Mouse (Mus musculus) MEL (cell line): ENCODE measurements around the gene Golga4. TPM values are rescaled to one million over a fixed set of nuclear protein-coding genes. Genes with fewer than 3 reads are reported as not detected.
A peak's percentile ranks its signal among the peaks of the same experiment; 100 is the strongest.

Experiments
- DNase-seq: peaks from one replicate; pipeline ENCODE4 v3.0.0; 2011; ENCODE audit warnings: low read depth, low spot score
- H3K27ac ChIP-seq: 2 replicates; pipeline ENCODE4 v1.5.1; 2012; ENCODE audit warnings: low read depth, mild to moderate bottlenecking, control low read depth, low read length, moderate library complexity; ENCODE audit not compliant: control insufficient read depth
- H3K27me3 ChIP-seq, 2 experiments: fragments of 150-350 bp in 1 of 2; sonication (generic) in 1 of 2; 2 replicates each; pipeline ENCODE4 v1.6.1; 2012; ENCODE audit warnings: low read length in 2 of 2, mild to moderate bottlenecking in 2 of 2, improper control_type of control experiment in 1 of 2, moderate library complexity in 1 of 2; ENCODE audit not compliant: insufficient read depth in 2 of 2, control insufficient read depth in 1 of 2
- H3K36me3 ChIP-seq, 2 experiments: 2 replicates each; pipeline ENCODE4 v1.6.1; 2012 to 2014; ENCODE audit warnings: low read length in 2 of 2, improper control_type of control experiment in 1 of 2, inconsistent platforms in 1 of 2, mild to moderate bottlenecking in 1 of 2; ENCODE audit not compliant: insufficient read depth in 2 of 2, control insufficient read depth in 1 of 2
- H3K4me1 ChIP-seq, 2 experiments: fragments of 150-350 bp in 1 of 2; sonication (generic) in 1 of 2; 2 replicates each; pipeline ENCODE4 v1.6.1; 2012; ENCODE audit warnings: low read length in 2 of 2, improper control_type of control experiment in 1 of 2, mild to moderate bottlenecking in 1 of 2; ENCODE audit not compliant: insufficient read depth in 2 of 2, control insufficient read depth in 1 of 2
- H3K4me3 ChIP-seq, 2 experiments: fragments of 150-350 bp in 1 of 2; sonication (generic) in 1 of 2; 2 replicates each; pipeline ENCODE4 v1.5.1; 2012; ENCODE audit warnings: low read depth in 2 of 2, low read length in 2 of 2, mild to moderate bottlenecking in 2 of 2, moderate library complexity in 2 of 2, control low read depth in 1 of 2, improper control_type of control experiment in 1 of 2; ENCODE audit not compliant: control insufficient read depth in 1 of 2, insufficient read depth in 1 of 2
- H3K79me2 ChIP-seq: 2 replicates; pipeline ENCODE4 v1.6.1; 2012; ENCODE audit warnings: mild to moderate bottlenecking, low read length, moderate library complexity; ENCODE audit not compliant: control insufficient read depth, poor library complexity, insufficient read depth
- H3K9ac ChIP-seq: 2 replicates; pipeline ENCODE4 v1.6.1; 2012; ENCODE audit warnings: low read depth, mild to moderate bottlenecking, control low read depth, low read length, moderate library complexity; ENCODE audit not compliant: control insufficient read depth, poor library complexity, severe bottlenecking
- H3K9me3 ChIP-seq: fragments of 150-350 bp; sonication (generic); replicated peaks from 2 replicates; pipeline ENCODE4 v1.6.1; 2012; ENCODE audit warnings: mild to moderate bottlenecking, low read length, improper control_type of control experiment, moderate library complexity; ENCODE audit not compliant: insufficient read depth
- BHLHE40 ChIP-seq: IDR thresholded peaks from 2 replicates; pipeline ENCODE4 v1.6.1; 2012; ENCODE audit warnings: low read depth, mild to moderate bottlenecking, inconsistent platforms, low read length, improper control_type of control experiment, borderline replicate concordance
- CHD1 ChIP-seq: IDR thresholded peaks from 2 replicates; pipeline ENCODE4 v1.6.1; 2012; ENCODE audit warnings: low read depth, mild to moderate bottlenecking, inconsistent platforms, low read length, improper control_type of control experiment
- CHD2 ChIP-seq: IDR thresholded peaks from 2 replicates; pipeline ENCODE4 v1.6.1; 2011; ENCODE audit warnings: low read length, improper control_type of control experiment
- CTCF ChIP-seq, 3 experiments: IDR thresholded peaks in 2 of 3; conservative IDR thresholded peaks in 1 of 3; 2 replicates each; pipeline ENCODE4 v1.5.1; 2011 to 2012; ENCODE audit warnings: low read length in 3 of 3, low read depth in 2 of 3, mild to moderate bottlenecking in 2 of 3, improper control_type of control experiment in 1 of 3, inconsistent platforms in 1 of 3, mixed read lengths in 1 of 3, moderate library complexity in 1 of 3; ENCODE audit not compliant: control insufficient read depth in 1 of 3, insufficient read depth in 1 of 3, poor library complexity in 1 of 3, severe bottlenecking in 1 of 3
- ELF1 ChIP-seq: IDR thresholded peaks from 2 replicates; pipeline ENCODE4 v1.6.1; 2014; ENCODE audit warnings: low read depth, mild to moderate bottlenecking, inconsistent platforms, low read length, improper control_type of control experiment, moderate library complexity
- KAT2A ChIP-seq: conservative IDR thresholded peaks from 2 replicates; pipeline ENCODE4 v1.6.1; 2012; ENCODE audit warnings: low read depth, low read length, improper control_type of control experiment, inconsistent platforms
- MAX ChIP-seq: IDR thresholded peaks from 2 replicates; pipeline ENCODE4 v1.6.1; 2011; ENCODE audit warnings: low read length, improper control_type of control experiment
- MAZ ChIP-seq: IDR thresholded peaks from 2 replicates; pipeline ENCODE4 v1.6.1; 2012; ENCODE audit warnings: low read depth, mild to moderate bottlenecking, inconsistent platforms, low read length, improper control_type of control experiment
- MXI1 ChIP-seq: IDR thresholded peaks from 2 replicates; pipeline ENCODE4 v1.6.1; 2011; ENCODE audit warnings: mild to moderate bottlenecking, low read depth, low read length, improper control_type of control experiment
- MYB ChIP-seq: IDR thresholded peaks from 2 replicates; pipeline ENCODE4 v1.6.1; 2011; ENCODE audit warnings: mild to moderate bottlenecking, low read depth, low read length, improper control_type of control experiment
- MYC ChIP-seq: IDR thresholded peaks from 2 replicates; pipeline ENCODE4 v1.6.1; 2011; ENCODE audit warnings: low read depth, mild to moderate bottlenecking, low read length, improper control_type of control experiment, moderate library complexity
- NELFE ChIP-seq: IDR thresholded peaks from 2 replicates; pipeline ENCODE4 v1.6.1; 2011; ENCODE audit warnings: low read depth, low read length, improper control_type of control experiment
- POLR2A ChIP-seq, 2 experiments: IDR thresholded peaks; 2 replicates each; pipeline ENCODE4 v1.6.1; 2011 to 2012; ENCODE audit warnings: low read length in 2 of 2, mild to moderate bottlenecking in 2 of 2, control low read depth in 1 of 2, improper control_type of control experiment in 1 of 2, low read depth in 1 of 2, moderate library complexity in 1 of 2; ENCODE audit not compliant: control insufficient read depth in 1 of 2, insufficient read depth in 1 of 2, poor library complexity in 1 of 2
- POLR2AphosphoS2 ChIP-seq: IDR thresholded peaks from 2 replicates; pipeline ENCODE4 v1.6.1; 2011; ENCODE audit warnings: low read length, improper control_type of control experiment
- POLR2AphosphoS5 ChIP-seq: IDR thresholded peaks from 2 replicates; pipeline ENCODE4 v1.6.1; 2012; ENCODE audit warnings: low read depth, borderline replicate concordance, mild to moderate bottlenecking, inconsistent platforms, low read length, moderate library complexity, mixed read lengths
- RAD21 ChIP-seq: IDR thresholded peaks from 2 replicates; pipeline ENCODE4 v1.6.1; 2011; ENCODE audit warnings: mild to moderate bottlenecking, low read depth, low read length, improper control_type of control experiment
- RCOR1 ChIP-seq: IDR thresholded peaks from 2 replicates; pipeline ENCODE4 v1.6.1; 2012; ENCODE audit warnings: low read depth, mild to moderate bottlenecking, inconsistent platforms, low read length, improper control_type of control experiment
- SIN3A ChIP-seq: IDR thresholded peaks from 2 replicates; pipeline ENCODE4 v1.6.1; 2012; ENCODE audit warnings: low read length, improper control_type of control experiment, inconsistent platforms
- SMC3 ChIP-seq: IDR thresholded peaks from 2 replicates; pipeline ENCODE4 v1.6.1; 2011; ENCODE audit warnings: low read depth, low read length, improper control_type of control experiment
- TBP ChIP-seq: IDR thresholded peaks from 2 replicates; pipeline ENCODE4 v1.8.0; 2011; ENCODE audit warnings: low read depth, low read length, improper control_type of control experiment
- TCF12 ChIP-seq: IDR thresholded peaks from 2 replicates; pipeline ENCODE4 v1.6.1; 2014; ENCODE audit warnings: low read depth, mild to moderate bottlenecking, inconsistent platforms, low read length, improper control_type of control experiment, moderate library complexity
- UBTF ChIP-seq: IDR thresholded peaks from 2 replicates; pipeline ENCODE4 v1.6.1; 2012; ENCODE audit warnings: low read depth, mild to moderate bottlenecking, inconsistent platforms, low read length, improper control_type of control experiment, moderate library complexity, borderline replicate concordance; ENCODE audit not compliant: insufficient read depth
- USF1 ChIP-seq: IDR thresholded peaks from 2 replicates; pipeline ENCODE4 v1.6.1; 2014; ENCODE audit warnings: low read depth, mild to moderate bottlenecking, inconsistent platforms, low read length, improper control_type of control experiment, moderate library complexity
- USF2 ChIP-seq, 2 experiments: IDR thresholded peaks; 2 replicates each; pipeline ENCODE4 v1.6.1; 2011 to 2012; ENCODE audit warnings: improper control_type of control experiment in 2 of 2, low read length in 2 of 2, borderline replicate concordance in 1 of 2, inconsistent platforms in 1 of 2, low read depth in 1 of 2, mild to moderate bottlenecking in 1 of 2; ENCODE audit not compliant: insufficient read depth in 1 of 2
- ZNF384 ChIP-seq: IDR thresholded peaks from 2 replicates; pipeline ENCODE4 v1.6.1; 2012; ENCODE audit warnings: low read depth, mild to moderate bottlenecking, inconsistent platforms, low read length, improper control_type of control experiment
- polyA plus RNA-seq, 2 experiments: library from polyadenylated mRNA; stranded (reverse) in 1 of 2; unstranded in 1 of 2; fragments of >175 nt in 1 of 2; fragments of >200 nt in 1 of 2; gene quantifications; 2 replicates each; pipeline versions ENCODE4 v1.2.1 to v1.2.4; 2012; ENCODE audit warnings: low replicate concordance in 2 of 2, low read depth in 1 of 2; ENCODE audit not compliant: insufficient read length in 2 of 2, insufficient read depth in 1 of 2, missing spikeins in 1 of 2
- total RNA-seq: library from RNA; depleted of rRNA; stranded (reverse); fragments of 300-350 nt; gene quantifications from 2 replicates; pipeline ENCODE4 v1.2.3, GENCODE M21; 2012

Golga4 gene
- total and polyA plus RNA-seq, 3 experiments: 29.8 to 465 (median 38.9) TPM

- H3K36me3 ChIP-seq: no peaks in the 10 kb centered on the region
- H3K27me3 ChIP-seq: no peaks in the 10 kb centered on the region
- TF ChIP-seq MXI1: no peak
- TF ChIP-seq SIN3A: no peak
- TF ChIP-seq USF2 (IDR thresholded peaks at IDR 0.05; ENCODE audit: borderline replicate concordance in 1 of 2, insufficient read depth in 1 of 2, low read depth in 1 of 2, low read length in 2 of 2): no peak
- no peak for TF ChIP-seq BHLHE40
- TF ChIP-seq USF1: no peak
- no peak for TF ChIP-seq ELF1
- no peak for TF ChIP-seq RAD21
- no peak for TF ChIP-seq MYB
- no peak overlapping the region for H3K9ac ChIP-seq
- DNase-seq: peak; percentile 14
- H3K27ac ChIP-seq: no peak overlapping the region
- no peaks in the 10 kb centered on the region for H3K4me1 ChIP-seq
- H3K4me3 ChIP-seq: no peak overlapping the region
- no peaks in the 10 kb centered on the region for H3K79me2 ChIP-seq
- no peaks in the 10 kb centered on the region for H3K9me3 ChIP-seq
These were observed 49.7 kb upstream of the Golga4 start for GRCm38 (mm10) chr9:118456405-118456804.

GRCm38 (mm10) chr9:118458039-118458438, 48.0 kb upstream of the Golga4 start:
- H3K4me1 ChIP-seq: no peaks in the 10 kb centered on the region
- no peaks in the 10 kb centered on the region for H3K9me3 ChIP-seq
- DNase-seq: no peak
- H3K27me3 ChIP-seq: no peaks in the 10 kb centered on the region
- H3K4me3 ChIP-seq: no peak overlapping the region
- H3K27ac ChIP-seq: no peak overlapping the region
- H3K36me3 ChIP-seq: no peaks in the 10 kb centered on the region
- TF ChIP-seq POLR2AphosphoS5 (no peak), SMC3 (no peak), CTCF (IDR thresholded peaks at IDR 0.05 in 2 of 3, conservative IDR thresholded peaks at IDR 0.05 in 1 of 3; ENCODE audit: control insufficient read depth in 1 of 3, insufficient read depth in 1 of 3, low read depth in 2 of 3, low read length in 3 of 3, poor library complexity in 1 of 3, severe bottlenecking in 1 of 3) (no peak), POLR2A (IDR thresholded peaks at IDR 0.05; ENCODE audit: control insufficient read depth in 1 of 2, insufficient read depth in 1 of 2, low read depth in 1 of 2, low read length in 2 of 2, poor library complexity in 1 of 2) (no peak), NELFE (no peak), CHD1 (no peak), POLR2AphosphoS2 (no peak), TBP (no peak), KAT2A (no peak), ZNF384 (no peak), MXI1 (no peak), MAX (no peak), ELF1 (no peak), UBTF (no peak), CHD2 (no peak), MYC (no peak), USF2 (IDR thresholded peaks at IDR 0.05; ENCODE audit: borderline replicate concordance in 1 of 2, insufficient read depth in 1 of 2, low read depth in 1 of 2, low read length in 2 of 2) (no peak), TCF12 (no peak), RCOR1 (no peak), MAZ (no peak)
- H3K9ac ChIP-seq: no peak overlapping the region
- H3K79me2 ChIP-seq: no peaks in the 10 kb centered on the region
